Mouse (Mus musculus): ENCODE measurements around the gene Ykt6. TPM values are rescaled to one million over a fixed set of nuclear protein-coding genes. Genes with fewer than 3 reads are reported as not detected.

Gene Ykt6
- polyA plus RNA-seq, 1 experiment, result 11.9 TPM

DNA sequence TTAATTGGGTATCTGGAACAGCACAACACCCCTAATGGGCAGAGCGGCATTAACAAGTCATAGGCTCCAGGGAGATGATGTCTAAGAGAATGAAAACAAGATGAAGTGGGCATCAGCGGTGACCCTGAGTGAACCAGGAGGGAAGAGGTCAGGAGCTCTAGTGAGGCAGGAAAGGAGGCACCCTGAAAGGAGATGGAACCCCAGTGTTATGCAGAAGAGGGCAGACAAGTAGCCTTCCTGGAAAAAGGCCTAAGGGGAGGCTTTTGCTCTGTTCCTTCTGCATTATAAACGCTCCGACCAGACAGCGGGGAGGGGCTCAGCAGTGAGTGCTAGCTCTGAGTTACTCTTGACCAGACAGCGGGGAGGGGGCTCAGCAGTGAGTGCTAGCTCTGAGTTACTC lies 12.5 kb upstream of the Ykt6 start:
- no peak for TF ChIP-seq GATA1 (IDR thresholded peaks at IDR 0.05; ENCODE audit: low read length)

DNA sequence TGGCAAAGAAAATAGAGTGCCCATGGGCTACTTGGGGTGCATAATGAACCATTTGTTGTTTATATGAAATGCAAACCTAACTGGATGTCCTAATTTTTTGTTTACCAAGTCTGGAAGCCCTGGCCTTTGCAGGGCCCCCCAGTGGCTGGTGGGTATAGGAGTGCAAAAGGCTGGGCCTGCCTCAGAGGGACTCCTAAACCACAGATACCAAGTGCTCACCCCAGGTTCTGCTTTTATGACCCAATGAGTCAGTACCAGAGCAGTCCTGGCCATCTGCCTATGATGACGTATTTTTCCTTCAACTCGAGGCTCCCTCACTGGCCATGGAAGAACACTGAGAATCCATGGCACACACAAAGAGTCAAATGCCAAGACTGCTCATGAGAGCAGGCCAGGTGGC lies 10.4 kb upstream of the Ykt6 start:
- no peak for TF ChIP-seq GATA1 (IDR thresholded peaks at IDR 0.05; ENCODE audit: low read length)

GRCm38 (mm10) chr11:5947796-5948195 lies 7.7 kb upstream of the Ykt6 start:
- no peak for TF ChIP-seq GATA1 (IDR thresholded peaks at IDR 0.05; ENCODE audit: low read length)

DNA sequence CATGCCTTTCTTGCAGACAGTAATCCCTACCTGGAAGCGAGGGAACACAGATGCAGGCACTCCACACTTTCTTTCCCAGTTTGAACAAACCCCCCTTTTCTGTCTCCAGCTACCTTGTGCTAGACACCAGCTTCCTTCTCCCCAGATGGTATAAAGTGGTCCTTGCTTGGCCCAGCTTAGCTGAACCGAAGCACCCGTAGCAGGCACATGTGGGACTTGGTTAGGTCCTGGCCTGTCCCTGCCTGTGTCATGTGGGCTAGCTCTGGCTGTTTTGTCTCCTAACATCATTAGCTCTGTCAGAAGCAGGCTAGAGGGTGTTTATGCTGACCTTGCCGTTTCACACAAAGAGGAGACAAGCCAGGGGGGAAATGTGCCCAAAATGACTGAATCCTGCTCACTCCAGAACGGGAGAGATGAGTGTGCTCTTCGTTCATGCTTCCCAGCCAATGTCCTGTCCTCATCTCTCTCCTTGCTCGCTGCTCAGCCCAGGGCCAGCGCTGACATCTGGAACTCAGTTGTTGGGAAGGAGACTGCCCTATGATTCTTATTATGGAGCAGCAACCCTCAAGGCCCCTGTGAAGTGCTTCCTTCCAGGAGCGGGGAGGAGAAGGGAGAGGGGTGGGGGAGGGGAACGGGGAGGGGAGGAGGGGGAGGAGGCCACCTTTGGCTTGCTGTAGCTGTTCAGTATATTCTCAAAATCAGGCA lies 6.8 kb upstream of the Ykt6 start:
- TF ChIP-seq GATA1 (IDR thresholded peaks at IDR 0.05; ENCODE audit: low read length), result no peak

GRCm38 (mm10) chr11:5949586-5950352 lies 5.7 kb upstream of the Ykt6 start, which contains the start of gene Gck:
Gck (minus strand) TSS chr11:5950081.
- TF ChIP-seq GATA1 (IDR thresholded peaks at IDR 0.05; ENCODE audit: low read length), result no peak

- no peak for TF ChIP-seq GATA1 (IDR thresholded peaks at IDR 0.05; ENCODE audit: low read length)
Measured at GRCm38 (mm10) chr11:5952501-5952900, 3.0 kb upstream of the Ykt6 start.

- TF ChIP-seq GATA1 (IDR thresholded peaks at IDR 0.05; ENCODE audit: low read length), result no peak
Measured at GRCm38 (mm10) chr11:5953130-5953765, 2.2 kb upstream of the Ykt6 start.

- TF ChIP-seq GATA1 (IDR thresholded peaks at IDR 0.05; ENCODE audit: low read length), result no peak
Measured at GRCm38 (mm10) chr11:5954435-5954834, 1.1 kb upstream of the Ykt6 start.

DNA sequence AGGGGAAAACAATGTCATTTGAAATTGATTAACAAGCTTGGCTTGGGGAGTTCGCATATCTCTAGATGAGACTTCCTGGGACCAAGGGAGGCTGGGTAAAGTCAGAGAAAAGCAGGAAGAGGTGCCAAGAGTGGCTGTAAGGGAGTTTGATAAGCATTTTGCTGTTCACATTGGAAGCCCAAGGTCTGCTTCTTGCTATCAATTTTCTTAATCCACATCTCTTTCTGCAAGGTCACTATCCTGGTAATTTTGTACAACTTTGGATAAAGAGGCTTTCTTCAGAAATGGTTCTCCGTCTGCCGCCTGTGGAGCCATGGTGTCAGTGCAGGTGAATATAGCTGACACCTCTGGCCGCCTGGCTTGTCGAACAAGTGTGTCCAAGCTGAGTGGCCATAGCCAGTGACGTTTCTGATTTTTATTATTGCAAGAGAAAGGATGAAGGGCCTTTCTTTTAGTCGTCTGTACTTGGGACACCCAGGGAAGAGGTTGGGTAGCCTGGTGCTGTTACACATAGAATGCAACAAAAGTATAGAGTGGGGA lies 458 bp upstream of the Ykt6 start:
- TF ChIP-seq GATA1 (IDR thresholded peaks at IDR 0.05; ENCODE audit: low read length), result no peak

DNA sequence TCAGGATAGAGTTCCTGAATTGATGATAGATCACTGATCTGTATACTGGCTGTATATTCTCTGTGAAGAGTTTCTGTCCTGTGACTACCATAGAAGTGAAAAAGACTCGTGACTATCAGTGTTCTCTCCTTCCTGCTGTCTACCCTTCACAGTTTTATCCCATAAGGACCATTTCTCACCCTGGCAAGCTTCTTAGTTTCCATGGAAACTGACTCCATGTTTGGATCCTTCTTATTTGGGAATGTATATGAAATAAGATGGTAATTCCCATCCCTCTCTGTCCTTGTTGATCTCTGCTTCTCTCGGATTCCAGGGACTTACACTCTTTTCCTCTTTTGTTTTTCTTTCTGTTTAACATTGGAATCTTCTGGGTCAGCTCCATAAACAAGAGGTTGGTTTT lies 4.6 kb downstream of the Ykt6 start:
- no peak for TF ChIP-seq GATA1 (IDR thresholded peaks at IDR 0.05; ENCODE audit: low read length)

DNA sequence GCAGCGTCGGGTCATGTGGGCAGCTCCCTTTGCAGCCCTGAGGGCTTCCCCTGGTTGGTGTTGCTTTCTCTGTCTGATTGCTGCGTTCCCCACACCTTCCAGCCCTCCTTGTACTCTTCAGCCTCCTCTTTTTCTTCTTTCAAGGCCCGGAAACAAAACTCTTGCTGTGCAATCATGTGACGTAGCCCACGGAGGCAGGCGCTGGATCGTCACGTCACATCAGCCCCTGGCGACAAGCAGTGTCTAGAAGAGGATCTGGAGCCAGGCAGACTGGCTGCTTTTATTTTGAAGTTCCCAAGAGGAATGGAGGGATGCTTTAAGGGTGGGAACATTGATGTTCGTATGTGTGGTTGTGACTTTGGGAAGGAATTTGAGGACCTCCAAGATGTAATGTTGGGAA lies 10.4 kb downstream of the Ykt6 start:
- TF ChIP-seq GATA1 (IDR thresholded peaks at IDR 0.05; ENCODE audit: low read length), result no peak

DNA sequence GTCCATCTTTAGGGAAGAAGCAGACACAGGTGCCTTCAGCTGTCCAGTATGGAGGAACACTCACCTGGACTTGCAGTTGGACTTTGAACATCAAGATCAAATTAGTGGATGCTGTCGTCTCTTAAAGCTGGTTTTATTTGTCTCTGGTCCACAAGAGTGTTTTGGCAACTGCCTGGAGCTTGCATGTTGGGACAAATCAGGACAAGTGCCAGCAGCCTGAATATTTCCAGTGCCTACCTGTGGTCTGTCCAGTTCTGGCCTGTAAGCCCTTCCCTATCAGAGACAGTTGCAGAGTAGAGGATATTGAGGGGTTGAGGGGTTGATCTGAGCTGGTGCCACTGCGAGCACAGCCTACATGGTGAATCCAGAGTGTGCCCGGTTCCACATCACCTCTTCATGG lies 11.3 kb downstream of the Ykt6 start:
- TF ChIP-seq GATA1 (IDR thresholded peaks at IDR 0.05; ENCODE audit: low read length), result no peak

DNA sequence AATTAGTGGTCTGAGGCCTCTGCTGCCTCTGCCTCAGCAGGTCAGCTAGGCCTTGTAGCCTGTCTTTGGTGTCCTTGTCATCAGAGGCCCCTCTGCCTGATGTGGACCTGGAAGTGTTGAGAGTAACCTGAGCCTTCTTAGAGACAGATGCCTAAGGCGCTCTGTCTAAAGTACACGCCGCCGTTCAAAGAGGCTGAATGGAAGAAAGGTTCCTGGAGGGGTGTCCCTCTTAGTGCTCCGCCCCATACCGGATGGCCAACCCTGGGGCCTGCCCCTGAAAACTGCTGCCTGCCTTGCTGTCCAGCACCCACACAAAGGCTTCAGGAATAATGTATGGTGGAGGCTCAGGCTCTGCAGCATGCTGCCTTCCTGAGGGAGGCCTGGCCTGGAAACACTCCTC lies 12.7 kb downstream of the Ykt6 start:
- no peak for TF ChIP-seq GATA1 (IDR thresholded peaks at IDR 0.05; ENCODE audit: low read length)

- TF ChIP-seq GATA1 (IDR thresholded peaks at IDR 0.05; ENCODE audit: low read length), result no peak
Measured at GRCm38 (mm10) chr11:5971202-5971601, 15.7 kb downstream of the Ykt6 start.

DNA sequence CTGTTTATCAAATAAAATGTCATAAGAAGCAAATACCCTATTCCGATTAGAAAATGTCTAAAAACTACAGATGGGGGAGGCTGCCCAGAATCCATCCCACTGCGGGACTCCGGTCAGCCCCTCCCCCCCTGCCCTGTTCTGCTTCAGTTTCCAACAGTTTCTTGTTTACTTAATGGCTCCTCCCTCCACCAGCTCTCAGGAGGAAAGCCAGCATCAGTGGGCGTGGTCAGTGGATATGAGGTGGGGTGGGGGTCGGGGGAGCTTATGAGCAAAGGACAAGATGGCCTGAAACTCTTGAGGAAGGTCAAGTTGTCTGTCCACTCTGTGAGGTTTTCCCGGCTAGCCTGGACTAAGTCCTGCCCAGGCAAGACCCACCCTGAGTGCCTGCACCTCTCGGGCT lies 17.7 kb downstream of the Ykt6 start:
- TF ChIP-seq GATA1 (IDR thresholded peaks at IDR 0.05; ENCODE audit: low read length), result no peak

DNA sequence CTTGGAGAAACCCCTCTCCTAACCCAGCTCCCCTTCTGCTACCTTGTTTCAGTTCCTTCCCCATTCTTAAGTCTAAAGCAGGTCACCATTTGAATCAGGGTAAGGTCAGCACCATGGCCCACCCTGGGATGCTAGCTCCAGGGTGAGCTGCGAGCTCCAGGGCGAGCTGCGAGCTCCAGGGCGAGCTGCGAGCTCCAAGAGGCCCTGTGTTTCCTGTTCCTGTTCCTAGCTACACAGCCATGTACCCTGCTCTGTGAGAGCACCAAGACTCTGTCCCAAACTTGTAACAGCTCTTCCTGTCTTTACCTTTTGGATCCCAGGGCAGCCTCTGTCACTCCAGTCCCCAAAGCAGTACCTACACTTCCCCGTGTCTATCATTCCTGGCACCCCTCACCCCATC lies 18.6 kb downstream of the Ykt6 start:
- no peak for TF ChIP-seq GATA1 (IDR thresholded peaks at IDR 0.05; ENCODE audit: low read length)

Data from G1E-ER4 (cell line).